Mouse (Mus musculus) limb, embryonic 10.5 days (tissue): ENCODE measurements around the gene Ppp1r15a. TPM values are rescaled to one million over a fixed set of nuclear protein-coding genes. Genes with fewer than 3 reads are reported as not detected.
"Not testable (repeated sequence)": the region's sequence is repeated elsewhere in the genome, so short reads cannot be mapped to it uniquely, and the experiment has no call there.

Experiments used
- DNase-seq: peaks from one replicate; pipeline ENCODE4 v3.0.0-alpha.2; 2017; ENCODE audit warnings: low spot score
- H3K27ac ChIP-seq: fragments of 300-500 bp; sonication (generic); 2 replicates; pipeline ENCODE4 v1.5.1; 2016; ENCODE audit warnings: mild to moderate bottlenecking
- H3K27me3 ChIP-seq: fragments of 300-500 bp; sonication (generic); 2 replicates; pipeline ENCODE4 v1.6.1; 2016; ENCODE audit warnings: low read depth, mild to moderate bottlenecking; ENCODE audit not compliant: poor library complexity, severe bottlenecking
- H3K36me3 ChIP-seq: fragments of 300-500 bp; sonication (generic); 2 replicates; pipeline ENCODE4 v1.6.1; 2016; ENCODE audit warnings: mild to moderate bottlenecking, moderate library complexity
- H3K4me1 ChIP-seq: fragments of 300-500 bp; sonication (generic); 2 replicates; pipeline ENCODE4 v1.6.1; 2016
- H3K4me3 ChIP-seq: fragments of 300-500 bp; sonication (generic); 2 replicates; pipeline ENCODE4 v1.5.1; 2016; ENCODE audit warnings: mild to moderate bottlenecking, moderate library complexity
- H3K9me3 ChIP-seq: fragments of 300-500 bp; sonication (generic); replicated peaks from 2 replicates; pipeline ENCODE4 v1.6.1; 2016; ENCODE audit warnings: mild to moderate bottlenecking
- WGBS: fragments of 180-500 bp; shearing (Covaris S2); methylation state at CpG from one replicate; pipeline ENCODE4 v1.1.7; 2016; 5-methylcytosine and 5-hydroxymethylcytosine counted together
- polyA plus RNA-seq: library from polyadenylated mRNA; unstranded; fragments of >200 nt; fragmentation: Nextera tagmentation; extraction: Ambion mirVana; gene quantifications from 2 replicates; pipeline ENCODE4 v1.2.1, GENCODE M21; 2016

Ppp1r15a gene
- polyA plus RNA-seq, 1 experiment from 2014 or later: 25.7 TPM

DNA sequence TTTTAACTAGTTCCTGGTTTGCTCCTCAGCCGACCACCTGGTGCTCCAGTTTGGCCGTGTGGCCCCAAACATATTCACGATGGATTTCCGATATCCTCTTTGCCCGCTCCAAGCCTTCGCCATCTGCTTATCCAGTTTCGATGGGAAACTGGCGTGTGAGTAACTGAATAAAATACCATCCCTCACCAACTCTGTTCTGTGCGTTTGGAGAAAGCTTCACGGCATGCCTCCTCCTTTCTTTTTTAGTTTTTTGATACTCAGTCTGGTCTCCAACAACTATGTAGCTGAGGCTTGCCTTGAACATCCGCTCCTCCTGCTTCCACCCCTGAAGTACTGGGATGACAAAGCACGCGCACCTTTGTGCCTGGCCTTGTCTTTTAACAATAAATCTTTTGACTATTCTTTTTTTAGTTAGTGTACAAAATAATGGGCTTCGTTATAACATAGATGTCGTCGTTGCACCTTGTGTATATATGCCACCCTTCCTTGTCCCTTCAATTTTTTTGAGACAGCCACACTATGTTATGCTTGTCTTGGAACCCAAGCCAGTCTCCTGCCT, 3.8 kb downstream of the Ppp1r15a start:
- Histone ChIP-seq H3K4me3 (peak overlapping the region; percentile 66), H3K9me3 (no peaks in the 10 kb centered on the region), H3K27me3 (no peaks in the 10 kb centered on the region), H3K36me3 (peaks cover 19% of the 10 kb centered on the region), H3K4me1 (peaks cover 40% of the 10 kb centered on the region), H3K27ac (peak overlapping the region; percentile 92)
- 58% methylated on average over 16 of the region's 16 CpGs for WGBS
- no peak for DNase-seq

DNA sequence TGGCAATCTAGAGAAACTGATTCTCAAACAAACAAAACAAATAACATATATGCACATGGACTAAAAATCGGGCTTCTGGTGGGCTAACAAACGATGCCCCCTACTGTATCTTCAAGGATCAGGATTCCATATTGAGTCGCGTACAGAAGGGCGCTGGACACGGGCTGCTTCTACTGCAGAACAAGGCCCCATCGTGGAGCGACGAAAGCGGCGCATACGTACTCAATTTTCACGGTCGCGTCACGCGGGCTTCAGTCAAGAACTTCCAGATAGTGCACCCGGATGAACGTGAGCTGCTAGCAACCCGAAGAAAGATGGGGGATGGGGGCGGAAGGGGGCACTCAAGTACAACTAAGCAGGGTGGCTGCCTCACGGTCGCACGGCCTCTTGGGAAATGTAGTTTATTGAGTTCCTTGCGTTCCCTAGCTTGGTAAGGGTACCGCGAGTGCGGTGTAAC, 4.3 kb downstream of the Ppp1r15a start:
- WGBS: under 1% methylated on average over 28 of the region's 28 CpGs
- Histone ChIP-seq H3K27ac (peak overlapping the region; percentile 92), H3K9me3 (no peaks in the 10 kb centered on the region), H3K36me3 (peaks cover 19% of the 10 kb centered on the region), H3K27me3 (no peaks in the 10 kb centered on the region), H3K4me3 (peak overlapping the region; percentile 66), H3K4me1 (peaks cover 40% of the 10 kb centered on the region)
- DNase-seq: peak; percentile 88

DNA sequence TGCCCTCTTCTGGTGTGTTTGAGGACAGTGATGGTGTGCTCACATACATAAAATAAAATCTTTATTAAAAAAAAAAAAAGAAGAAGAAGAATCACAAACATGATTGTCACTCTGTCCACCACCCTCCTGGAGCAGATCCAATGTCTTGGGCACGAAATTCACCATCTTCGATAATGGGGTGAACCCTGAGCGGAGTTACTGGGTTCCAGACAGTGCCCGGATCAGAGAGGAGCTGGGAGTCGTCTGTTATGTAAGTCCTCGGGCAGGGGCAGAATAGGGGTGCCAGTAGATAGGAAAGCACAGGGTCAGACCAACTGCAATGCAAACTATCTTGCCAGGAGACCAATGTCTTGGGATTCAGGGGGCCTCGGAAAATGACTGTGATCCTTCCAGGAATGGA, 5.5 kb downstream of the Ppp1r15a start:
- no peak overlapping the region for H3K27ac ChIP-seq
- no peak overlapping the region for H3K4me3 ChIP-seq
- 94% methylated on average over 7 of the region's 7 CpGs for WGBS
- no peak for DNase-seq
- peaks cover 19% of the 10 kb centered on the region for H3K36me3 ChIP-seq
- H3K27me3 ChIP-seq: no peaks in the 10 kb centered on the region
- H3K4me1 ChIP-seq: peaks cover 43% of the 10 kb centered on the region
- no peaks in the 10 kb centered on the region for H3K9me3 ChIP-seq

DNA sequence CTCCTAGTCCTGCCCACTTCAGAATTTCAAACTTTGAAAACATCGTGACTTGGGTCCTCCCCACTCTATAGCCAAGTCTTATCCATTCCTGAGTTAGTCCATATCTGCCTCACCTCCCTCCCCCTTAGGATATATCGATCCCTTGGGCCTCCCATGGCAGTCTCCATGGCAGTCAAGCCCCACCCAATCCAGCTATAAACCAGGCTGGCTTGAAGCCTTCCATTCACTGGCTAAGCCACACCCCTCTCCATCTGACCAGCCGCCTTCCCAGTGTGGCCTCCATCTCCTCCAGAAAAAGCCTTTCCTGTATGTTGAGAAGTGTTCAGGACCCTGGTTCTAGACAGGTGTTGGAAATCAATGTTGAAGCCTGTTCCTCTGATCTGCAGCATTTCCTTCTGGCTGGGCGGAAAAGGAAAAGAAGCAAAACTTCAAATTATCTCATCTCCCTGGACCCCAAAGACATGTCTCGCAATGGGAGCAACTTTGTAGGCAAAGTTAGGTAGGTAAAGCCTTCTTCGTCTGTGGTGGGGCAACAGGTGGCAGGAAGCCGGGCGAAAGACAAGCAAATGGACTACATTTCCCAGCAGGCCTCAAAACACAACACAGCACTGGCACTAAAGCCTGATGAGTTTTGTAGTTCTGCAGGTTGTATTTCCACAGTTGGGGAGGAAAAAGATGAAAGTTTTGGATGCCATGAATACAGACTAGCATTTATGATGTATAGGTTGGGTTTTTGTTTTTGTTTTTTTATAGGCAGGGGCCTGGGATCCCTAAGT, 6.5 kb downstream of the Ppp1r15a start:
- H3K9me3 ChIP-seq: no peaks in the 10 kb centered on the region
- peaks cover 38% of the 10 kb centered on the region for H3K4me1 ChIP-seq
- 77% methylated on average over 8 of the region's 8 CpGs for WGBS
- no peak overlapping the region for H3K4me3 ChIP-seq
- H3K27ac ChIP-seq: no peak overlapping the region
- H3K36me3 ChIP-seq: peaks cover 15% of the 10 kb centered on the region
- DNase-seq: no peak
- H3K27me3 ChIP-seq: no peaks in the 10 kb centered on the region

DNA sequence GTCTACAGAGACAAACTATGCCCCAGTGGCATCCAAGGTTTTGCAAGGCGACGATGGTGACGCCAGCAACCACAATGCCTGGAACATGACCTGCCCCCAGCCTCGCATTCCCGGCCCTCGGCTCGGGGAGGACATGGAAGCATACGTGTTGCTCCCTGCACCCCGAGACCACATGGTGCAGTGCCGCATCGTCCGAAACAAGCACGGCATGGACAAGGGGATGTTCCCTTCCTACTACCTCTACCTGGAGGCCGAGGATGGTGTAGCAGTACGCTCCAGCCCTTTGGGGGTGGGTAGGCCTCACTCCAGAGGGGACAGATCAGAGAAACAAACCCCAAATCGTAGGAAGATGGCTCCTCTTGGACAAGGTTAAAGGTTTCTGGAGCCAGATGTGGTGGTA, 7.5 kb downstream of the Ppp1r15a start:
- no peak overlapping the region for H3K4me3 ChIP-seq
- no peaks in the 10 kb centered on the region for H3K27me3 ChIP-seq
- WGBS: 94% methylated on average over 16 of the region's 16 CpGs
- no peak overlapping the region for H3K27ac ChIP-seq
- peaks cover 8% of the 10 kb centered on the region for H3K36me3 ChIP-seq
- H3K9me3 ChIP-seq: no peaks in the 10 kb centered on the region
- DNase-seq: no peak
- peaks cover 33% of the 10 kb centered on the region for H3K4me1 ChIP-seq

DNA sequence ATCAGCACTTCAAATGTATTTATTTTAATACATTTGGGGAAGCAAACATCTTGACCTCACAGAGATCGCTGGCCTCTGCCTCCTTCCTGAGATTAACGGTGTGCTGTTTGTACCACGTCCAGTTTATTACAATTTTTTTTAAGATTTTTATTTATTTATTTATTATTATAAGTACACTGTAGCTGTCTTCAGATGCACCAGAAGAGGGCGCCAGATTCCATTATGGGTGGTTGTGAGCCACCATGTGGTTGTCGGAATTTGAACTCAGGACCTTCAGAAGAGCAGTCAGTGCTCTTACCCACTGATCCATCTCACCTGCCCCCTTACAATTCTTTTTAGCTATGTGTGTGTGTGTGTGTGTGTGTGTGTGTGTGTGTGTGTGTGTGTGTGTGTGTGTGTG, 9.2 kb downstream of the Ppp1r15a start:
- 74% methylated on average over 5 of the region's 5 CpGs for WGBS
- not testable (repeated sequence) for H3K27ac ChIP-seq, DNase-seq, H3K36me3 ChIP-seq, H3K9me3 ChIP-seq, H3K4me3 ChIP-seq, H3K27me3 ChIP-seq
- peaks cover 17% of the 10 kb centered on the region for H3K4me1 ChIP-seq

DNA sequence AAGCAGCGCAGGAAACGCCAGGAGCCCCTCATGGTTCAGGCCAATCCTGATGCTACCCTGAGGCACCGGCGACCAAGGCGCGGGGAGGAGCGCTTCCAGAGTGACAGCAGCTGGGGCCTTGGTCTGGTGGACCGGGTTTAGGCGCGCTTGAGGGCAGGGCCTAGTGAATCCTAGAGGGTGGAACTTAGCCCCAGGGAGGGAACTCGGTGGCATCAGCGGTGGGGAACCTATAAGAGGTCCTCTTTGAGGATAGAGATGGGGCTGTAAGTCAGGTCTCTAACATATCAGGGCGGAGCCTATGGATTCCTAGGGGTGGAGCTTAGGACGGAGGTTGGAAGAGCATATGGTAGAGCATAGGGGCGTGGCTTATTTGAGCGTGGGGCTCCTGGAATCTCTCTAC, 10.6 kb downstream of the Ppp1r15a start:
- Histone ChIP-seq H3K27ac (no peak overlapping the region), H3K4me1 (peaks cover 11% of the 10 kb centered on the region), H3K27me3 (no peaks in the 10 kb centered on the region), H3K9me3 (no peaks in the 10 kb centered on the region), H3K36me3 (no peaks in the 10 kb centered on the region), H3K4me3 (peak overlapping the region; percentile 7)
- 17% methylated on average over 16 of the region's 16 CpGs for WGBS
- DNase-seq: peak; percentile 45

DNA sequence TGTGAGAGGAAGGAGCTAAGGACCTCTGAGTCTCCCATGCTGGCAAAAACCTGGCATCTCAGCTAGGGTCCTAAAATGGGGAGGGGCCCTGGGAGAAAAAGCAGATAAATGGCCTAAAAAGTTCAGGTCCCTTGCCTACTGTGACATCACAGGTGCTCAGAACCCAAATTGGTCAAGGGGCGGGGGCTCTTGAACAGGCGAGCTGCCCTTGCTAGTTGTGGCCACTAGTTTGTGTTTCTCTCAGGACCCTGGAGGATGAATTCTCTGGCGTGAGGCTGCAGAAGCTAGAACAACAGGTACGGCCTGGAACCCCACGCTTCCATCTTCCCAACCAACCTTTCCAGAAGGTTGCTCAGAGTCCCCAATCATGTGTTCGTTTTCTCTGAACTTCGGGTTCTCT, 11.7 kb downstream of the Ppp1r15a start:
- H3K4me1 ChIP-seq: peaks cover 16% of the 10 kb centered on the region
- DNase-seq: no peak
- no peak overlapping the region for H3K4me3 ChIP-seq
- H3K27ac ChIP-seq: no peak overlapping the region
- 85% methylated on average over 7 of the region's 7 CpGs for WGBS
- H3K27me3 ChIP-seq: no peaks in the 10 kb centered on the region
- H3K9me3 ChIP-seq: no peaks in the 10 kb centered on the region
- no peaks in the 10 kb centered on the region for H3K36me3 ChIP-seq

DNA sequence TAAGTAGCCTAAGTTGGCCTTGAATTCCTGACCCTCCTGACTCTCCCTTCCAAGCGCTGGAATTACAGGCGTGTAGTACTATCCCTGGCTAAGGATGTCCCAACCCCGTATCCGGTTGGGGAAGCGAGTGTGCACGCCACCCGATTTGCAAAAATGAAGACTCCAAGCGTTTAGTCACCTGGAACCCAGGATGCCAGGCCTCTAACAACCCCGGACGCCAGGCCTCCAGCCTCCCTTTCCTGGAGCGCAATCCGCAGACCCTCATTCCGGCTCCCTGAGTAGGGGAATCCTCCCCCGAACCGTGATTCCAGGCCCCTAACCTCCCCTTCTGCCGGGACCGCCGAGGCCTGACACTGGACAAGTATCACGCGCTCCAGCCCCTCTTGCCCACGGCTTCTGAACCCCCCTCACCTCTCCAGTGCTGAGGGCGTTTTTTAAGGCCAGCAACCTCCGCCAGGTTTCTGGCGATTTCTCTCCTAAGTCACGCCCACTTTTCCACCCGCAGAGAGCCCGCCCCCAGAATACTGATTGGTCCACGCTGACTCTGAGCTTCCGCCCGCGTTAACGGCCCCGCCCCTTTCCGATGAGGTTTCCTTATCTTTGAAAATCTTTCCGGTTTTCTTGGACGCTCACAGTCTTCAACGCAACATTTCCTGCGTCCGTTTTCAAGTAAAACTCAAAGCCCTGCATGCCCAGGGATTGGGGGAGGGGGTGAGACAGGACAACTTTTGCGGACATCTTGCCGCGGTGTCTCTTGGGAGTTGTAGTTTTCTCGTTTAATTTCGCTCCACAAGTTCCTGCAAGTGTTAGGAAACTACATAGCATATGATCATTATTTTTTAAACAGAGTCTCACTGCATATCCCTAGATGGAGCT, 15.9 kb downstream of the Ppp1r15a start, which contains the start of gene Nucb1:
TSS of gene Nucb1 (minus strand) at position 495 of the 876 bp plus-strand sequence.
- H3K4me1 ChIP-seq: peaks cover 16% of the 10 kb centered on the region
- peaks cover 34% of the 10 kb centered on the region for H3K36me3 ChIP-seq
- H3K27ac ChIP-seq: peak within 1 kb of the TSS; percentile 95
- WGBS: under 1% methylated on average over 44 of the region's 44 CpGs
- peak; percentile 89 for DNase-seq
- peak within 1 kb of the TSS; percentile 75 for H3K4me3 ChIP-seq
- no peaks in the 10 kb centered on the region for H3K27me3 ChIP-seq
- no peaks in the 10 kb centered on the region for H3K9me3 ChIP-seq

- Histone ChIP-seq H3K4me3 (peak overlapping the region; percentile 75), H3K9me3 (no peaks in the 10 kb centered on the region), H3K36me3 (peaks cover 42% of the 10 kb centered on the region), H3K27me3 (no peaks in the 10 kb centered on the region), H3K27ac (peak overlapping the region; percentile 95), H3K4me1 (peaks cover 15% of the 10 kb centered on the region)
- WGBS: 38% methylated on average over 19 of the region's 19 CpGs
- DNase-seq: no peak
Measured at GRCm38 (mm10) chr7:45509181-45509882, 16.7 kb downstream of the Ppp1r15a start.

GRCm38 (mm10) chr7:45508561-45508960, 17.5 kb downstream of the Ppp1r15a start:
- Histone ChIP-seq H3K4me3 (peak overlapping the region; percentile 75), H3K36me3 (peaks cover 44% of the 10 kb centered on the region), H3K4me1 (peaks cover 15% of the 10 kb centered on the region), H3K27ac (0 out of 2 replicates have a peak overlapping the region, but pooled peaks have one; percentile 14), H3K9me3 (no peaks in the 10 kb centered on the region), H3K27me3 (no peaks in the 10 kb centered on the region)
- WGBS: 87% methylated on average over 6 of the region's 6 CpGs
- DNase-seq: no peak

DNA sequence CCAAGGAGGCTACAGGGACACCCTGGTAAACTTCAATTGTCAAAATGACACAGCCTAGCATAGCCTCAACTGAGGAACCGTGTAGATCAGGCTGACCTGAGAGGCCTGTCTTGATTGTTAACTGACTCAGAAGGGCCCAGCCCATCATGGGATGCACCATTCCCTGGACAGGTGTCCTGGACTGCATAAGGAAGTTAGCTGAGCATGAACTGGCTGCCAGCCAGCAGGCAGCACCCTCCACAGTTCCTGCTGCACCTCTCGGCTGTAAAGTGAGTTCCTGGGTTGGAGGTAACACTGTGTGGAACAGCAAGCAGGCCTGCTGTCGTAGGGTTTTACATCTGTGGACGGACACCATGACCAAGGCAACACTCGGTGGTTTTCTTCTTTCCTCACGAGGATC, 18.5 kb downstream of the Ppp1r15a start:
- H3K4me1 ChIP-seq: peaks cover 15% of the 10 kb centered on the region
- H3K27ac ChIP-seq: no peak overlapping the region
- H3K9me3 ChIP-seq: no peaks in the 10 kb centered on the region
- H3K27me3 ChIP-seq: no peaks in the 10 kb centered on the region
- WGBS: 96% methylated on average over 6 of the region's 6 CpGs
- H3K36me3 ChIP-seq: peaks cover 53% of the 10 kb centered on the region
- no peak for DNase-seq
- H3K4me3 ChIP-seq: no peak overlapping the region
